Mouse (Mus musculus): ENCODE measurements around the gene Arpc1a.
"Not testable (repeated sequence)": the region's sequence is repeated elsewhere in the genome, so short reads cannot be mapped to it uniquely, and the experiment has no call there.

The Arpc1a gene

DNA sequence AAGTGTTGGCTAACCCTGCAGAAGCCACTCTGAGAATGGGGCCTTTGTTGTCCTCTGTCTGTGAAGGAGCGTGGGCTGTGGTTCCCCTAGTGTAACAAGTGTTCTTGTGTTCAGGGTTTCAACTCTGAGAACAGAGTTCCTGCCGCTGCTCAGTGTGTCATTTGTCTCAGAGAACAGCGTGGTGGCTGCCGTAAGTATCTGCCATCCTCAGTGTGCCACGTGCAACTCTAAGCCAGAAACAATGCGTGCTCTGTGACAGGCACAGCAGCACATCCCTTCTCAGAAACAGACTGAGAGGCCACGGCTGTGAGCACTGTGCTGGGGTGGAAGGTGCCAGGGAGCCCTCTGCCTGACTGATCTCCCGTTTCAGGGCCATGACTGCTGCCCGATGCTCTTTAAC lies 20.7 kb downstream of the Arpc1a start:
- in situ Hi-C loops (cut with MboI, MseI), result no loop called here

DNA sequence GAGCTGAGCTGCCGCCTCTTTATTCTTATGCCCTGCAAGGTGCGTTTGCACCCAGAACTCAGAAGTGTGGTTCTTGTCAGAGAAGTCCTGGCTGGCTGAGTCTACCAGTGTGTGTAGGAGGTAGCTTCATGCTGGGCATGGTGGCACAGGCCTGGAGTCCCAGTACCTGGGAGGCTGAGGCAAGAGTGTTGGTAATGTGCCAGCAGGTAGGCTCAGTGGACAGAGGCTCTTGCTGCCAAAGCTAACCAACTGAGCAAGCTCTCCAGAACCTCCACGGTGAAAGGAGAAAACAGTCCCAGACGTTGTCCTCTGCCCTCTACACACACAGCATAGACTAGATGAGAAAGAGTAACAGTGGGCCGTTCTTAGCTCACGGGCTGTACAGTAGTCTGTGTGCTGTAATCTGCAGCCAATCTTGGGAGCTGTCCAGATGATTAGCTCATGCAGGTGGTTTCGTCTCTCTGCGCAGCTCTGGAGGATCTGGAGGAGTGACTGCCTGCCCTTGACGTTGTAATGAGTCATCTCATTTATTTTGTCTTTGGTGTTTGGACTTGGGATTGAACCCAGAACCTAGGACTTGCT lies 22.2 kb downstream of the Arpc1a start:
- in situ Hi-C loops (cut with MboI, MseI), result no loop called here

DNA sequence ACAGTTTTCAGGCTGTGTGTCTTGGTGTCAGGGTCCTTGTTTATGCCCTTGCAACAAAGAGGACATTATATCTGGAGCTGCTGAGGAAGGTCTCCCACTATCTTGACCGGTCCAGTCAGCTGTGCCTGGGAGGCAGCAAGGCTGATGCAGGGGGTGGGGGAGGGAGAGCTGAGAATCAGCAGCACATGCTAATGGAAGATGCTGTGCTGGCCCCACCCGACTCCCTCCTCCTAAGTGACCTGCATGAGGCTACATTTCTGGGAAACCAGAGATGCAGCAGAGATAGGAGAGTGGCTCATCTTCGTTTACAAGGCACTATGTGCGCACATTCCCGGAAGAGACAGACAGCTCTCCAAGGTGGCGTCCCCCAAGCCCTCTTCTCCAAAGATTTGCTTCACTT lies 26.8 kb downstream of the Arpc1a start:
- in situ Hi-C loops (cut with MboI, MseI), result no loop called here

DNA sequence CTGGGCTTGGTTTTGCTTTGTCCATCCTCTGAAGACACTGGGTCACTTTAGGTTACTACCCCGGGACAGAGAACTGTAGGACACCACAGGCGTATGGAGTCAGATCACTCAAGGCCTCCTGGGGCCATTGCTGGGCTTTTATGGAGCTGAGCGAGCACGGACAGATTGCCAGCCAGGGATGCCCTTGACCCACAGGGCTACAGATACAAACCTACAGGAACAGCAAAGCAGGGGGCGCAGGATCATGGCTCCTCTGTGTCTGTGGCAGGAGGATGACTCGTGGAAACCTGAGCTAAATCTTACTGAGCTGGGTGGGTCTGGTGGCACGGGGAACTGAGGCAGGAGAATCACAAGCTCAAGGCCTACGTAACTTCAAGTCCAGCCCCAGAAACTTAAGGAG lies 28.9 kb downstream of the Arpc1a start:
- in situ Hi-C loops (cut with MboI, MseI), result no loop called here

DNA sequence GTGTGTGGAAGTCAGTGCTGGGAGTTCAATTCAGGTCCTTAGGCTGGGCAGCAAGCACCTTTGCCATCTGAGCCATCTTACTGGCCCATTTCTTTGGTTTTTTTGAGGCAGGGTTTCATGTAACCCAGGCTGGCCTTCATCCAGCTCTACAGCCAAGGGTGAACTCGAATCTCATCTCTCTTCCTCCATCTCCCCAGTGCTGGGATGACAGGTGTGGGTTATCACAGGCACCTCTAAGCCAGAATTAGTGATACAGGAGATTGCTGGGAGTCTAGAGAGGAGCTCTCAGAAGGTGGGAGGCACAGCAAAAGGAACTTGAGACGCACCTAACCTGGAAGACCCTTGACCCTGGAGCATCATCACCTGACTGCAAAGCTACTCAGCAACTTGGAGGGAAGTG lies 29.8 kb downstream of the Arpc1a start:
- in situ Hi-C loops (cut with MboI, MseI), result no loop called here

DNA sequence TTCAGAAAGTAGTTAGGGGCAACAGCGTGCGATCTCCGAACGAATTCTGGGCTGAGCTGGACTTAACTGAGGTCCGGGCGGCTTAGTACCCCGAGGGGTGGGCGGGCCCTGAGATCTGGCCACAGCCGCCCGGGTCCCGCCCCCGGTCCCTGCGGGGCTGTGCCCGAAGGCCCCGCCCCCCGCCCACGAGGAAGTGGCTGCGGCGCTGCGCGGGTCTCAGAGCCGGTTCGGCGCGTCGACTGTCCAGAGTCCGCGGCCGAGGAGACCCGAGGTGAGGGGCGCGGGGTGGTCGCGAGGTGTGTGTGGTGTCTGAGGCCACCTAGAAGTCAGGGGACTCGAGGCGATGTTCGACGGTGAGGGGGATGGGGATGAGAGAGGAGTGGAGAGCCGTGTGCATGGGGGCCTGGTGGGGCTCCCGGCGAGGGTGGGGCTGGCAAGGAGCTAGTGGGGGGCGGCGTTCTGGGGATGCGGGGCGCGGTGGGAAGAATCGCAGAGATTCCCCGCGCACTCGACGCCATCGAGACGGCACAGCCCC lies 30.5 kb downstream of the Arpc1a start, which contains the start of gene Arpc1b:
Gene Arpc1b, plus strand, starts transcription at position 145 of the 535 bp plus-strand sequence.
- in situ Hi-C loops (cut with MboI, MseI), result no loop called here

DNA sequence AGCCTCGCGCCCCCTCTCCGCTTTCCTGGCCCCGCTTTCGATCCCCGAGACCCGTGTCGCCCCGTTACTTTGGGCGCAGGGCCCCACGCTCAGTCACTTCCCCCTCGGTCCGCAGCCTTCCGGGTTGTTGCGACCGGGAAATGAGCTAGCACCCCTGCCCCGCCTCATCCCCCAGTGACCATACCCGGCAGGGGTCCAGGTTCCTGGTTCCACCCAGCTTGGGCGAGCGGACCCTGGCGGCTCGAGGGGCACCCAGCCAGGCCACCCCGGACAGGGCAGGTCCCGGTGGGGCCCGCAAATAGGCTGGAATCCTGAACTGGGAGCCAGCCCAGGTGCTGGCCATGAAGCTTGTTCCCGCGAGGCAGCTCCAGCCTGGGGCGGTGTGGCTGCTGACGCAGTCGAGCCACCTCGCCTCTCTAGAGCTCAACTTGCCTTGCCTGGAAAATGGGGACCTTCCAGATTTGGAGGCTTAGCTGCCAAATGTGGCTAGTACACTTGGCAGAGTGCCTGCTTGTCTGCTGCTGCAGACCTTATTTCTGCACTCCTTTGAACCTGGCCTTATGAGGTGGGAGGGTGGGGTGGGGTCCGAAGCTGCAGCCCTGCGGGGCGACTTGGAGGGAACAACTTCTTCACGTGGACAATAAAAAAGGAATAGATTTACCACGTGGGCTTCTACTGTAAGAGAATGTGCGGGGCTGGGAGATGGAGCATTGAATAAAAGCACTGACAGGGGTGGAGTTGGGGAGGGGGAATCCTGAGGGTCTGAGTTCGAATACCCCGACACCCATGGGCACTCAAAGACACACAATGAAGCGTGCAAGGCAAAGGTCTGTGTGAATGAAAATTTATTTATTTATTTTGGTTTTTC lies 31.2 kb downstream of the Arpc1a start:
- in situ Hi-C loops (cut with MboI, MseI), result no loop called here

DNA sequence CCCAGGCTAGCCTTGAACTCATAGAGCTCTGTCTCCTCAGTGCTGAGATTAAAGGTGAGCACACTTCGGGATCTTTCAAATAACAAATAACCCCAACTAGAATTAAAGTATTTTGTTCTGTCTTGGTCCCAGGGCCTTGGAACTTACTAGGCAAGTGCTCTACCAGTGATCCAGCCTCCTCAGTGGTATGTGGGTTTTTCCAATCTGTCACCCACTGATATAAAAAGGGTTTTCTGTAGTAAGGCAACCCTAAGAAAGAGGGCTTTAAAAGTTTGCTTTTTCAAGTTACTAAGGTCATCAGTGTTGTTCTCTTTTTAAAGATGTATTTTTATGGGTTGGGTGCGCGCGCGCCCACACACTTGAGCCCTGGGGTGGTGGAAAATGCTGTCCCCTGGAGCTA lies 32.1 kb downstream of the Arpc1a start:
- in situ Hi-C loops (cut with MboI, MseI), result no loop called here

DNA sequence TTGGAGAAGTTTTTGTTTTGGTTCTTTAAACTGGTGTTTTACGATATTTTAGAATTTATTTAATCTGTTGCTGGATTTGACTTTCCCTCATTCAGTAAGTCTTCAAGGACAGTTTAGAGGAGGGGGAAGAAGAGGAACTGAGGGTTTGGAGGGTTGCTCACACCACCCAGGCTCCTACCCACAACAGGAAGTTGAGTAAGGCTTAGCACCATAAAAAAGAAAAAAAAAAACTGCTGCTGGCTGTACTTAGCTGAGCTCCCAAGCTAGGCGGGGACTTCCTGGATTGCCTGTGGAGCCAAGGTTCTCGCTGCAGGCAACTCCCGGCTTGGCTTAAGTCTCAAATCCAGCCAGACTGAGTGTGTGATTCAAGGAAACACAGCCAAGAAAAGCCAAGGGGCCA lies 32.7 kb downstream of the Arpc1a start:
- in situ Hi-C loops (cut with MboI, MseI), result no loop called here

DNA sequence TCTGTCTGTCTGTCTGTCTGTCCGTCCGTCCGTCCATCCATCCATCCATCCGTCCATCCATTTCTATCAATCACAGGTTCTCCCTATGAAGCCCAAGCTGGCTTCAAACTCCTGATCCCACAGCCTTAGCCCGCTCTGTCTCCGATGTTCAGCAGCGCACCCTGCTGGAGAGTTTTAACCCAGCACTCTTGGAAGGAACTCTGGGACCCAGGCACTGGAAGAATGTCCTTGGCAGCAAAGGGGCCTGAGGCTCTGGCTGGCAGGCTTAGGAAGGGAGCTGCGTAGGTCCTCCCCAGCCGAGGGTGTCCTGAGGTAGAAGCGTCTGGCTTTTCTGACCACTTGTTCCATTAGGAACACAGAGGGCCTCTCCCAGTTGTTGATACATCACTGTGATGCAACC lies 33.3 kb downstream of the Arpc1a start:
- in situ Hi-C loops (cut with MboI, MseI), result no loop called here

DNA sequence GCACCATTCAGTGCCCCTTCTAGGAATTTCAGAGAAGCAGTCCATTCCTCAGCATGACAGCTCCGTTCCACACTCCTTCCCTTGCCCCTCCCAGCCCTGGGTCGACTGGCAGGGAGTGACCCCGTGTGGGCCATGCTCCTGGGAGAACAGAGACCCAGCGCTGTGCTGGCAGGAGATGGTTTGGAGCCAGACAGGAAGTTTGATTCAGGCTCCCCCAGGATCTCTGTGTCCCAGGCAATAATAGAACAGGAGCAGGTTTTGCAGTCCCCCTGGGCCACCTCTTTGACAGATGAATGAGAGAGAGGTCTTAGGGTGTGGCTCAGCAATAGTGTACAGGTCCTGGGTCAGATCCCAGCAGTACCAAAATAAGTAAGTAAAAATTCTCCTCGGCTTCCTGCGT lies 34.4 kb downstream of the Arpc1a start:
- in situ Hi-C loops (cut with MboI, MseI), result no loop called here

DNA sequence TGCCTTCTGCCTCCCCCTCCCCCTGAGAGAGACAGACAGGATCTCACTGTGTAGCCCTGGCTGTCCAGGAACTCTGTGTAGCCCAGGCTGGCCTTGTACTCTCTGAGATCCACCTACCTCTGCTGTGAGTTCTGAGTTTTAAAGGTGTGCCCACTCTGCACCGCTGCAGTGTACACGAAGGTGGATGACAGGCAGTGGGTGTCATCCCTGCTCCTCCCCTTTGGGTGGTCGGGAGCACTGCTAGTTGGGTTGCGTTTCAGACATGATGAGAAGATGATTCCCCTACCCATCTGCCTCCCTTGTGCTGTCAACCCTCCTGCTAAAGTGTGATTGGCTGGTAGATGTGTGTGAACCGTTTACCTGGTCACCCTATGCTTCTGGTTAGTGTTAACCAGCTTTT lies 34.8 kb downstream of the Arpc1a start:
- in situ Hi-C loops (cut with MboI, MseI), result no loop called here

DNA sequence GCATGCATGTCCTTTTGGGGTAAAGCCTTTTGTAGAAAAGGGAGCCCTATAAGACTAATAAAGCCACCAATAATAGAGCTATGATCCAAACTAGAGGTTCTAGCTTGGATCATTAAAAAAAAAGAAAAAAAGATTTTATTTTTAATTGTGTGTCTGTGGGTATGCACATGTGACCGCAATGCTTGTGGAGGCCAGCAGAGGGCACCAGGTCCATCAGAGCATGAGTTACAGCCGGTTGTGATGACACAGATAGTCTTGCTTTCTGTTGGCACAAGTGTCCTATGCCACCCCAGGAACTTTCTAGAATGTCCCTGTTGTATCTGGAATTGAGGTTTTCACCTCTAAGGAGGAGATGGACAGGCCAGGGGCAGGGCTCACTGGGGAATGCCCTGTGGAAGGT lies 35.8 kb downstream of the Arpc1a start:
- in situ Hi-C loops (cut with MboI, MseI), result no loop called here

DNA sequence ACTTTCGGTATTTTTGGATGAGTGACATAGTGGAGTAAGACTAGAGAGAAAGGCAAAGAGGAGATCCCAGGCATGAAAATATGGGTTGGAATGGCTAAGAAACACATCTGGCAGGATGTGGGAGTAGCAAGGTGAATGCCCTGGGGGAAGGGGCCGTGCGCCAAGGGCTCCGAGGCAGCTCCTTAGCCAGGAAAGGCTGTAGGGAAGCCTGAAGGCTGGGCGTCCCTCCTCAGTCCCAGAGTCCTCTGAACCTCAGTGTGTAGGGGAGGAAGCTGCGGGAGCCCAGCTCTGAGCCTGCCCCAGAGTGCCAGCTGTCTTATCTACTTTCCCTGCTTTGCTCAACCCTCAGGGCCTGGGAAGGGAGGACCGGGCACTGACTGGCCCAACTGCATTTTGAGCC lies 37.3 kb downstream of the Arpc1a start:
- in situ Hi-C loops (cut with MboI, MseI), result no loop called here

DNA sequence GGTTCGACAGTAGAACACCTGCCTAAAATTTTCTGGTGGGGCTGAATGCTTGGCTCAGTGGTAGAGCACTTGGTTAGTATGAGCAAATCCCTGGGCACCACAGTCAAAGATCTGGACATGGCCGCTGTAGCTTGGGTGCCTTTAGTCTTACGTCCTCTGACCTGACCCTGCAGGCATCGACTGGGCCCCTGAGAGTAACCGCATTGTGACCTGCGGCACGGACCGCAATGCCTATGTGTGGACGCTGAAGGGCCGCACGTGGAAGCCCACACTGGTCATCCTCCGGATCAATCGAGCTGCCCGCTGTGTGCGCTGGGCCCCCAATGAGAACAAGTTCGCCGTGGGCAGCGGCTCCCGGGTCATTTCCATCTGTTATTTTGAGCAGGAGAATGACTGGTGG lies 39.8 kb downstream of the Arpc1a start:
- in situ Hi-C loops (cut with MboI, MseI), result no loop called here

DNA sequence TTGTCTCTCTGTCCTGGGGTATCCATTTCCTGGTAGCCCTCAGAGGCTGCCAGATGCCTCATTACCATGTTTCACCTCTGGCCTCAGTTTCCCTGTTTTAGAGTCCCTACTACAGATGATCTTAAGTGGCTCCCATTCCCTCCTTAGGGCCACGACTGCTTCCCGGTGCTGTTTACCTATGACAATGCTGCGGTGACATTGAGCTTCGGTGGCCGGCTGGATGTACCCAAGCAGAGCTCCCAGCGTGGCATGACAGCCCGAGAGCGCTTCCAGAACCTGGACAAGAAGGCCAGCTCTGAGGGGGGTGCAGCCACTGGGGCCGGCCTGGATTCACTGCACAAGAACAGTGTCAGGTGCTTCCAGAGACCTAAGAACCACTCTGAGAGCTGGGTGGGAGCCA lies 43.0 kb downstream of the Arpc1a start:
- in situ Hi-C loops (cut with MboI, MseI), result no loop called here

DNA sequence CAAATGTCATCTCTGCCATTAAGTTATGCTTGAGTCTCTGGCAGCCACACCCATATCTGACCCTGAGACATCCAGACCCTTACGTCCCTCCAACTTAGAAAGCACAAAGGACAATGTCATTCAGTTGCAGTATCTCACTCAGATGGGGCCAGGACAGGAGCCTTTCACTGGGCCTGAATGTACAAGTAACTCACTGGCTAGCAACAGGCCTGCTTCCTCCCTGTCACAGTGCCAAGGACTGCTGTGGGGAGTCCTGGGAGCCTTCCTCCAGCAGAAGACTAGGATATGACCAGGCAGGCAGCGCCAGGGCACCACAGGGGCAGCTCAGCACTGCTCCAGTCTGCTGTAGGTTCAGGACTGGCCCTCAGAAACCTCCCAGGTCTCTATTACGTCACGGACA lies 45.5 kb downstream of the Arpc1a start:
- in situ Hi-C loops (cut with MboI, MseI), result no loop called here

DNA sequence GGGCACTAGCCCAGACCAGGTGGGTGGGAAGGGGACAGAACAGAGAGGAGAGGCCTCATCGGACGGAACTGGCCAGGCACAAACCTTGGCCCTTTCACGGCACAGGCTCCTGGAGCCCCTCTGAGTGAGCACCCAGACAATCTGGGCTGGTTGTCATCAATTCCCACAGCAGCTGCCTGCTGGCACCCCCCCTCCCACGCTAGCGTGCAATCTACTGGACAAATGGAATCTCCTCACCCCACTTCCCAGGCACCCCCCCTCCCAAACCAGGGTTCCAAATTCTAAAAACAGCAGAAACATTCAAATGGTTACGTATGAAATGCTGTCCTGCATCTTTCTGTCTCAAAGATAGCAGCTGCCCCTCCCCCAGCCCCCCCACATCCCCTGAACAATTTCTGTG lies 46.1 kb downstream of the Arpc1a start:
- in situ Hi-C loops (cut with MboI, MseI), result not testable (repeated sequence)

DNA sequence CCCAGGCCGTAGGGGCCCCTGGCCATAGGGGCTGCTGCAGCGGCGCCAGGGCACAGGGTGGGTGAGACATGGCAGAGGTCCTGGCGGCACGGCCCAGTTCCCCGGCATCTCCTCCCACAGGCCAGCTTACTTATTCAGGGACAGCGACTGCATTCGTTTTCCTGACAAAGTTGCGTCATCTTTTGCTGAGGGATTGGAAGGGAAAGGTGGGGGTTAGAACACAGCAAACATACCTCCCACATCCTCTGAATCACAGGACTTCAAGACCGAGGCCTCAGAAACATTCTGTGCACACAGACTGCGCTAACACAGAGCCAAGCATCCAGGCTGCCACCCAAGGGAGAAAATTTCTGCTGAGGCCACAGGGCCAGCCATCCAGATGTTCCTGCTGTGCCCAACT lies 46.6 kb downstream of the Arpc1a start:
- in situ Hi-C loops (cut with MboI, MseI), result no loop called here

DNA sequence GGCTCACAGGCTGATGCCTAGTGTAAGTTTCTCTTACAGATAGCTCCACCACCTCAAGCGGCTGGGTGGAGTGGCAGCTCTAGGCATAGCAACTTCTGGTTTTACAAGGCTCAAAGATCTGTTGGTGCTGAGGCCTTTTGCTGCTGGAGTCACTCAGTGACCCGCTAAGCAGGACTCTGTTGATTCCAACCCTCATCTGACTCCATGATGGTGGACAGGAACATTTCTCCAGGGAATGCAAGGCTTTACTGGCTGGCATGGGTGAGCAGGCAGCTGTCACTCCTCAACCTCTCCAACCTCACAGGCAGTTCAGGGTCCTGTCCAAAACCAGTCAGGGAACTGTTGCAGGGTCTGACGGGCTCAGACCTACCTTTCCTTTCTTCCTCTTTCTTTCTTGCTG lies 47.4 kb downstream of the Arpc1a start:
- in situ Hi-C loops (cut with MboI, MseI), result no loop called here

DNA sequence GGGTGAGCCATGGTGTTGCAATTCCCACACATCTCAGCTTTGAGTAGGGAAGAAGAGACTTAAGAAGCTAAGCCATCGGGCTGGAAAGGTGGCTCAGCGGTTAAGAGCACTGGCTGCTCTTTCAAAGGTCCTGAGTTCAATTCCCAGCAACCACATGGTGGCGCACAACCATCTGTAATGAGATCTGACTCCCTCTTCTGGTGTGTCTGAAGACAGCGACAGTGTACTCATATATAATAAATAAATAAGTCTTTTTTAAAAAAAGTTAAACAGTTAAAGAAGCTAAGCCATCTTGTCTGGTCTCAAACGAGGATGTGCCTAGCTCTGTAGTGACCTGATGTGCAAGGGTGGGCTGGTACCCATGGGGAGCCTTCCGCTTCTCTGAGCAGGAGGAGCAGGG lies 49.6 kb downstream of the Arpc1a start:
- in situ Hi-C loops (cut with MboI, MseI), result not testable (repeated sequence)

DNA sequence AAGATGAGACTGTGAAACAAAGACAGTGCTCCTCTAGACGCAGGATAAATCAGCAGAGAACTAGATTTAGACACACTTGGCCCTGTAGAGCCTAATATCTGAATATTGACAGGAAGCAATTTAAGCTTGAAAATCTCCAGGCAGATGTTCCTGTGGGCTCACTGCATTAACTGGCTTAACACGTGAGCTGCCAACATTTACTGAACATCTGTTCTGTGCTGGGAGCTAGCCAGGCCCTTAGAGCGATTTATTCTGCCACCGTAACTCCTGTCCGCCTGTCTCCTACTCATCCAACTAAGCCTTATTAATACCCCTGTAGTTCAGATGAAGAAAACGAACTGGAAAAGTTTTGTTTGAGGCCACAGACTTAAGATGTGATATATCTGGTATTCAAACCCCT lies 55.2 kb downstream of the Arpc1a start:
- in situ Hi-C loops (cut with MboI, MseI), result no loop called here
